Mouse (Mus musculus): ENCODE results near the gene Atp6v0a4. TPM values are rescaled to one million over a fixed set of nuclear protein-coding genes. Genes with fewer than 3 reads are reported as not detected.

The Atp6v0a4 gene
- total RNA-seq, 2 experiments from 2014 or later: 4.5 to 4.6 TPM

DNA sequence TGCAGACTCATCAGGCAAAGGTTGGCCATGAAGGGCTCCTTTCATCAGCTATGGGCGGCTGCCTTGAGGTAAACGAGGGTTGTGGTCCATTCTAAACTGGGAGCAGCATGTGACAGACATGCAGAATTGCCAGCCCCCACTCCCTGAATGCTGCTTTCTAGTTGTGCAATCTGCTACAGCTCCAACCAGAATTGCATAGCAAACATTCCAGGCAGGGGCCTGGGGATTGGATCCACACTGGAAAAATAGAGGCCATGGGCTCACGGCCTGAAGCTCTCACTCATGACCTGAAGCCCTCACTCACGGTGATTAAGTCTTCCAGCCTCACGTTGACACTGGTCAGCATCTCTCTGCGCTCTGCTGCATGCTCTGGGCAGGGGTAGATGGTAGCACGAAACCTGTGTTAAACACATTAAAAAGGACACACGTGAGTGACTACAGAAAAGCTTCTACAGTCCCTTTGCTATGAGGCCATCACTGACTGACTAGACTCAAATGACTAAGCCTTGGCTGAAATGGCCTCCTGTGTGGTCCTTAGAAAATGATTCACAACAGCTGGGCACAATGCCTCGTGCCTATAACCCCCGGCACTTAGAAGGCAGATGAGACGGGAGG, 42.6 kb downstream of the Atp6v0a4 start:
- DNase-seq (ENCODE audit: low spot score in 2 of 2): no peak

DNA sequence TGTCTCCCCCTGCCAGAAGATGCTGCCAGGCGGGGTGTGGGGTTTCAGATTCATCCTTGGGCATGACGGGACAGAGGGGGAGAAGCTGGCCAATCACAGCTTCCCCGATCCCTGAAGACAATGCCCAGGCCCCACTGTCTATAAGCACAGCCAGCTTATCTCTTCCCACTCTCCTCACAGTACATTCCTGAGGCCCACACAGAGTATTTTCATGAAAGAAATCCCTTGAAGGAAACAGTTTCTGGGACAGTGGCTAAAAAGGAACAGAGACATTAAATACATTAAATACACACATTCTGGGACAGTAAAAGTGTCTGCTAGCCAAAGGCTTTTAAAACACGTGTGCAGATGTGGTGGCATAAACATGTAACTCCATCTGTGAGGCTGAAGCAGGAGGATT, 44.0 kb downstream of the Atp6v0a4 start:
- no peak for DNase-seq (ENCODE audit: low spot score in 2 of 2)

DNA sequence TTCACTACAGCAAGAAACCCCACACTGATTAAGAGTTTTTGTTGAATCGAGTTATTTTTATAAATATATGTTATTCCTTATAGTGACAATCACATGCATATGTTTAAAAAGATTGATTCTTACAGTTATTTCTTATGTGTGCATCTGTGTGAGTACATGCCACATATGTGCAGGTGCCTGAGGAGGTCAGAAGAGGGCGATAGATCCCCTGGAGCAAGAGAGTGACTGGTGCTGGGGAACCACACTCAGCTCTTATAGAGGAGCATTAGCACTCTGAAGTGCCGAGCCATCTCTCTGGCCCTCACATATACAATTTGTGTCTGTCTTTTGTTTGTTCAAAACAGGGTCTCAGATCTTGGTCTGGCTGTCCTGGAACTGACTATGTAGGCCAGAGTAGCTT, 50.8 kb downstream of the Atp6v0a4 start:
- DNase-seq (ENCODE audit: low spot score in 2 of 2): no peak

DNA sequence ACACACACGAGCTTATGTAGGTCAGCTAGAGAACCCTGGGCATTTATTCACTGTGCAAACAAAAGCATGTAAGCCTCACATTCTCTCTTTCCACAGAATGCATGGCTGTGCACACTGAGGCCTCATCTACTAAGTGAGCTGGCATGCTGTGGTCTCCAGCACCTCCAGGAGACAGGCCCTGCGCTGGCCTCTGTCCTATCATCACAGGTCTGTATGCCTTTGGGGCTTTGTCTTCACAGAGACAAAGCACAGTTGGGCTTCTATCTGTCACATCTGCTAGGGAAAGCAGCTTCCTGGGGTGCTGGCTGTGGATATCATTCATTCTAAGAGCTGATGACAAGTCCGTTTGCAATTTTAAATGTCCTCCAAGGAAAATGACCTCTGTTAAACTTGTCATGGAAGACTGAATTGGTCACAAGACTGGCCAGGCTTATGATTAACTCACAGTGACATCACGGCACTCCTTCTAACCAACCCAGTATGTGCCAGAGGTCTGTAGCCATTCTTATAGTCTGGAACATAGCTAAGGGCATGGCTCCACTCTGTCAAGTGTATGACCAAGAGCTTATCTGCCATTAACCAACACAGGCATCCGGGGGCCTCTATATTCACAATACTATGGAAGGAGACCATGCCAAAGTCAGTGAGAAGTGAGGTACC, 52.1 kb downstream of the Atp6v0a4 start:
- no peak for DNase-seq (ENCODE audit: low spot score in 2 of 2)

- DNase-seq (ENCODE audit: low spot score in 2 of 2): no peak
These were observed 53.1 kb downstream of the Atp6v0a4 start for GRCm38 (mm10) chr6:38071256-38071655.

DNA sequence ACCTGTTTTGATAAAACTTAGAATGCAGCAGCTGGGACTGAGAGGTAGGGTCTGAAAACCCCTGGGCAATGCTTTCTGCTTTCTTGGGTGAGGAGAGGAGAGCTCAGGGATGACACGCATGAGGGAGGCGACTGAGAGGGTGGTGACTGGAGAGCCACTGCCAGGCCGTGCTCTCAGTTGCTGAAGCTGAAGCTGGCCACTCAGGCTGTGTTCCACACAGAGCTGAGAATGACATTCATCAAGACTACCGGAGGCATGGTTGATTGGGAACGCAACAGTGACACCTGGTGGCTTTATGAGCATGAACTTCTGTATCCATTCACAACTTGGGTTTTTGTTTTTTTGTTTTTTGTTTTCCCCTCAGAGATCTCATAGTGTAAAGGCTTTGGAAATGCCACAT, 58.2 kb downstream of the Atp6v0a4 start:
- peak; percentile 60 to 76 for DNase-seq (ENCODE audit: low spot score in 2 of 2)

DNA sequence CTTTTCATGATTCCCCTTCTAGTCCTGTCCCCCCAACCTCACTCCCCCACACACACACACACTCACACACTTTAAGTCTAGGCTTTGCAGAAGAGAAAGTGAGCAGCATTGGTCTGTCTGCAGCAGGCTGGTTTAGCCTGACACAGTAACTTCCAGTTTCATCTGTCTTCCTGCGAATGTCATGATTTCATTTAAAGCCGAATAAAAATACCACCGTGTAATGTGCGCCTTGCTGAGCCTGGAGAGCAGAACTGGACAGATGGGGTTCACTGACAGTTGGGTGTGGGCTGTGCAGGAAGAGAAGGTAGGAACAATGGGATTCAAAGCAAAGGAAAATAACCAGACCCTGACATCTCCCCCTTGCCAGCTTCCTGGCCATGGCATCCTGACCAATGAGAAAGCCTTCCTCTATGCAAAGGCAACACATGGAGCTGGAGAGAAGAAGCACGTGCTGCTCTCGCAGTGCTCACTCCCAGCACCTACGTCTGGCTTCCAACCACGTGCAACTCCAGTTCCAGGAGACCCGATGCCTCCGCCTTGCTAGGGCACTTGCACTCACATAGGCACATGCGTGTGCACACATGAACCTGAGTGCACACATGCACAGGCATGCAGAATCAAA, 58.8 kb downstream of the Atp6v0a4 start:
- peak; percentile 42 for DNase-seq (ENCODE audit: low spot score in 2 of 2)

- DNase-seq (ENCODE audit: low spot score in 2 of 2): peak; percentile 73 to 75
These were observed 59.3 kb downstream of the Atp6v0a4 start for GRCm38 (mm10) chr6:38065122-38065500.

GRCm38 (mm10) chr6:38064621-38065020, 59.8 kb downstream of the Atp6v0a4 start:
- DNase-seq (ENCODE audit: low spot score in 2 of 2): no peak

DNA sequence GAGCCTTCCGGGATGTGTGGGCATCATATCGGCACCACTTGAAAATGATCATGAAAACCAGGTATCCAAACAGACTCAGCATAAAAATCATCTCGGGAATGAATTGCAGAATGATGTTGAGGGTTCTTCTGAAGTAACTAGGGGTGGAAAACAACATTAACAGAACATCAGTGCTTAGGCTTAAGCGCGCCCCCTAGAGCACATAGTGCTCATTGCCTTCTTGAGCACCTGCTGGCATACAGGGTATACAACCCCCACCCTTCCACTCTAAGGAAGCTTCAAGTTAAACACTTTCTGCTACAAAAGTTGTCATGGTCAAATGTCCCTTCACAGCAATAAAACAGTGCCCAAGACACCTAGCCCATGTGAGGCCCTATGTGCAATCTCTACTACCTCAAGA, 65.6 kb downstream of the Atp6v0a4 start:
- no peak for DNase-seq (ENCODE audit: low spot score in 2 of 2)

- no peak for DNase-seq (ENCODE audit: low spot score in 2 of 2)
These were observed 68.7 kb downstream of the Atp6v0a4 start for GRCm38 (mm10) chr6:38055471-38056330.

DNA sequence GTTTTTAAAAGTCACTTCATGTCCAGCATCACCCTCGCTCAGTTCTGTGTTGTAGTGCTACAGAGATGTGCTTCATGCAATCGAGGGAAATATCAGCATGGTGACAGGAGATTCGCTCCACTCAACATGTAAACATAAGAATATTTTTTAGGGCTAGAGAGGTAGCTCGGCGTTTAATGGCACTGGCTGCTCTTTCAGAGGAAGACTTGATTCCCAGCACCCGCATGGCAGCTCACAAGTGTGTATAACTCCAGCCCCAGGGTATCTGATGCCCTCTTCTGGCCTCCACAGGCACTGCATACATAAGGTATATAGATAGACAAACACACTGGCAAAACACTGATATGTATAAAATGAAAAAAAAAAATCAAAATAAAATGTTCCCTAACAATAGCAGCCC, 74.8 kb downstream of the Atp6v0a4 start:
- no peak for DNase-seq (ENCODE audit: low spot score in 2 of 2)

- no peak for DNase-seq (ENCODE audit: low spot score in 2 of 2)
These were observed 75.4 kb downstream of the Atp6v0a4 start for GRCm38 (mm10) chr6:38048800-38049561.

- DNase-seq (ENCODE audit: low spot score in 2 of 2): no peak
These were observed 76.4 kb downstream of the Atp6v0a4 start for GRCm38 (mm10) chr6:38048003-38048402.

- no peak for DNase-seq (ENCODE audit: low spot score in 2 of 2)
These were observed 77.5 kb downstream of the Atp6v0a4 start, which contains the start of gene Svopl for GRCm38 (mm10) chr6:38046838-38047237. Gene Svopl (minus strand): TSS chr6:38046996.

DNA sequence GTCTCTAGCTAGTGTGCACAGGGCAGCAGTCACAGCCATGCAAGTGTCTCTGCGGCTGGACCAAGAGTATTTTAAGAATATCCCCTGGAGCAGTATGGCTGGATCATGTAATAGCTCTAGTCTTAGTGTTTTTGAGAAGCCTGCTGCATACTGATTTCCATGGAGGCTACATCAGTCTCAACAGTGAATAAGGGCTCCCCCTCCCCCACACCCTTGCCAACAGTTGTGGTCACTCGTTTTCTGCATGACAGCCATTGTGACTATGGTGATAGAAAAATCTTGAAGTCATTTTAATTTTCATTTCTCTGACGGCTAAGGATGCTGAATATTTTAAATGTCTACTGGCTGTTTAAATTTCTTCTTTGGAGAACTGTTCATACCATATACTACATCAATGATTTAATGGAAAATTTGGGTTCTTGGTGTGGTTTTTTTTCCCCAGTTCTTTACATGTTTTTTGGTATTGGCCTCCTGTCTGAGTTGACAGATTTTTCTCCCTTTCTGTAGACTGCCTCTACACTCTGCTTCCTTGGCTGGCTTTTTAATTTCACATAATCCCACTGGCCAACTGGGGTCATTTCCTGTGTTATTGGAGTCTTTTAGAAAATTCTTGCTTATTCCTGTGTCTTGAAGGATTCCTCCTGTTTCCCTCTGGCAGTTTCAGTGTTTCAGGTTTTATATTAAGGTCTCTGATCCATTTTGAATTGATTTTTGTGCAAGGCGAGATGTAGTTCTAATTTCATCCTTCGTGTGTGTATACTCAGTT, 91.4 kb downstream of the Atp6v0a4 start:
- DNase-seq (ENCODE audit: low spot score in 2 of 2): no peak

- DNase-seq (ENCODE audit: low spot score in 2 of 2): peak; percentile 14 to 22
These were observed 92.4 kb downstream of the Atp6v0a4 start for GRCm38 (mm10) chr6:38031924-38032540.

GRCm38 (mm10) chr6:38028205-38028604, 96.2 kb downstream of the Atp6v0a4 start:
- no peak for DNase-seq (ENCODE audit: low spot score in 2 of 2)

- no peak for DNase-seq (ENCODE audit: low spot score in 2 of 2)
These were observed 96.6 kb downstream of the Atp6v0a4 start for GRCm38 (mm10) chr6:38027771-38028170.

GRCm38 (mm10) chr6:38023284-38023683, 101.1 kb downstream of the Atp6v0a4 start:
- no peak for DNase-seq (ENCODE audit: low spot score in 2 of 2)
